Mouse (Mus musculus): ENCODE data around the gene Exosc3. TPM values are rescaled to one million over a fixed set of nuclear protein-coding genes. Genes with fewer than 3 reads are reported as not detected.

The Exosc3 gene
- polyA plus RNA-seq, 1 experiment from 2014 or later = 83.4 TPM

DNA sequence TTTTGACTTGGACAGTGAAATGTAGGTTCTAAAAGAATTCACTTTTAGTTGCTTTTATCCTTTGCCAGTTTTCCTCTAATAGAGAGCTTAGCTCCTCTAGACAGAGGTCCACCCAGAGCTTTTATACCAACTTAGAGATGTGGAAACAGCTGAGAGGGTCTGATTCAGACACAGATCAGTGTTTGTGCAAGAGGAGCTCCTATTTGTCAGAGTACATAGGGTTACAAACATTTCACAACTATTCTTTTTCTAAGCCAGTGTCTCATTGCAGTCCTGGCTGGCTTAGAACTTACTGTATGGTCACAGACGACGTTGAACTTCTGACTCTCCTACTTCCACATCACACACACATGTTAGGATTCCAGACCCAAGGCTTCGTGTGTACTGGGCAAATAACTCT, 14.1 kb upstream of the Exosc3 start:
- Histone ChIP-seq H3K4me2 (ENCODE audit: low read depth) (no peak overlapping the region), H3K27me3 (ENCODE audit: control insufficient read depth, insufficient read depth, low read length) (no peaks in the 10 kb centered on the region), H3K27ac (ENCODE audit: low read depth, low read length) (no peak overlapping the region), H3K9ac (ENCODE audit: low read length) (no peak overlapping the region), H3K4me1 (ENCODE audit: control insufficient read depth, insufficient read depth, low read length) (no peaks in the 10 kb centered on the region), H3K36me3 (ENCODE audit: control insufficient read depth, insufficient read depth, low read length) (peaks cover 2% of the 10 kb centered on the region; the same call in 1 of the 2 replicates), H3K9me3 (ENCODE audit: control insufficient read depth, low read length) (no peaks in the 10 kb centered on the region), H3K4me3 (ENCODE audit: low read depth, low read length) (no peak overlapping the region)
- WGBS = 93% methylated on average over 3 of the region's 3 CpGs
- ATAC-seq (ENCODE audit: insufficient read depth, low FRiP score, low TSS enrichment) (no peak), DNase-seq (ENCODE audit: low spot score) (no peak)

DNA sequence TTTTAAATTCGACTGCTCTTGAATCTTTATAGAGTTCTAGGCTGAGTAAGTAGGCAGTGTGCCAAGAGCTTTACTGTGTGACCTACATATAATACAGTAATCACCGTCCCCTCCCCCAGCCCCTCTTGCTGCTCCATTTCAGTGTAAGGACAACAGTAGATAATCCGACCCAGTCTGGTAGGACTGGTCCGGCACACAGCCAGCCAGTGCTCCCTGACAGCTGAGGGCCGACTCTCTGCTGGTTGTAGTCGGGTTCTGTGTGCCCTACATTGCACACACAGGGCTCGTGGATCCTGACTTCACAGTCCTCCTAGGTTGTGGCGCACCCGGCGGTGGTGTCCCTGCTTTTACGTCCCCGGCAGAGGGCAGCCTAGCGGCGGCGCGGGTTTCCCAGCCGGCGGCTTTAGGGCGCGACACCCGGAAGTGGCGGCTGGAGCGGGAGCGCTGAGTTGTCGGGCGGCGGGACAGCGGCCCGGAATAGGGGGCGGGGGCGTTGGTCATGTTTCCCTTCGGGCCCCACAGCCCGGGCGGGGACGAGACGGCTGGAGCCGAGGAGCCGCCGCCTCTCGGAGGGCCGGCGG, 773 bp downstream of the Exosc3 start, which contains the start of gene Dcaf10:
Gene Dcaf10, plus strand, starts transcription at position 433 of the 581 bp plus-strand sequence.
- peak; percentile 94 for DNase-seq (ENCODE audit: low spot score)
- Histone ChIP-seq H3K27ac (ENCODE audit: low read depth, low read length) (peak within 1 kb of the TSS; percentile 88), H3K36me3 (ENCODE audit: control insufficient read depth, insufficient read depth, low read length) (no peaks in the 10 kb centered on the region), H3K4me2 (ENCODE audit: low read depth) (peak within 1 kb of the TSS; percentile 90), H3K4me3 (ENCODE audit: low read depth, low read length) (peak within 1 kb of the TSS; percentile 96), H3K9me3 (ENCODE audit: control insufficient read depth, low read length) (no peaks in the 10 kb centered on the region), H3K9ac (ENCODE audit: low read length) (peak within 1 kb of the TSS; percentile 92), H3K4me1 (ENCODE audit: control insufficient read depth, insufficient read depth, low read length) (peaks cover 14% of the 10 kb centered on the region; the same call in 1 of the 2 replicates), H3K27me3 (ENCODE audit: control insufficient read depth, insufficient read depth, low read length) (no peaks in the 10 kb centered on the region)
- WGBS = under 1% methylated on average over 42 of the region's 42 CpGs
- peak; percentile 92 for ATAC-seq (ENCODE audit: insufficient read depth, low FRiP score, low TSS enrichment)

DNA sequence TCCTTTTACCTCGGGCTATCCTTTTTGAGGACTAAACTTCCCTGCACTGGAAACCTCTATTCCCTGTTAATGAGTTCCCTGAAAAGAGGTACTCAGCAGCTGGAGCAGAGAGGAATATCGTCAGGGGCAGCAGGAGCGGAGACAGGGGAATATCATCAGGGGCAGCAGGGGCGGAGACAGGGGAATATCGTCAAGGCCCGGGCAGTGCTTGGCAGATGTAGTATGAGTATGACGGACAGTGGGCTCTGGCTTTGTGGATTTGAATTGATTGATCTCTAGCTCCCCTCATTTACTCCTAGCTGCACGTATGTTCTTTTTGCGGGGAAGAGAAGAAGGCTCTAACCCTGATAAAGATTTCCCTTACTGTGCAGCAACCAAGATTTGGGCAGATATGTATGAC, 1.3 kb downstream of the Exosc3 start:
- peaks cover 14% of the 10 kb centered on the region; the same call in 1 of the 2 replicates for H3K4me1 ChIP-seq (ENCODE audit: control insufficient read depth, insufficient read depth, low read length)
- no peaks in the 10 kb centered on the region for H3K36me3 ChIP-seq (ENCODE audit: control insufficient read depth, insufficient read depth, low read length)
- H3K27ac ChIP-seq (ENCODE audit: low read depth, low read length) = peak overlapping the region; percentile 88; the same call in 1 of the 2 replicates
- H3K9me3 ChIP-seq (ENCODE audit: control insufficient read depth, low read length) = no peaks in the 10 kb centered on the region
- H3K27me3 ChIP-seq (ENCODE audit: control insufficient read depth, insufficient read depth, low read length) = no peaks in the 10 kb centered on the region
- no peak for DNase-seq (ENCODE audit: low spot score)
- WGBS = 62% methylated on average over 9 of the region's 9 CpGs
- H3K4me3 ChIP-seq (ENCODE audit: low read depth, low read length) = no peak overlapping the region
- peak overlapping the region; percentile 90 for H3K4me2 ChIP-seq (ENCODE audit: low read depth)
- H3K9ac ChIP-seq (ENCODE audit: low read length) = peak overlapping the region; percentile 92
- ATAC-seq (ENCODE audit: insufficient read depth, low FRiP score, low TSS enrichment) = no peak

DNA sequence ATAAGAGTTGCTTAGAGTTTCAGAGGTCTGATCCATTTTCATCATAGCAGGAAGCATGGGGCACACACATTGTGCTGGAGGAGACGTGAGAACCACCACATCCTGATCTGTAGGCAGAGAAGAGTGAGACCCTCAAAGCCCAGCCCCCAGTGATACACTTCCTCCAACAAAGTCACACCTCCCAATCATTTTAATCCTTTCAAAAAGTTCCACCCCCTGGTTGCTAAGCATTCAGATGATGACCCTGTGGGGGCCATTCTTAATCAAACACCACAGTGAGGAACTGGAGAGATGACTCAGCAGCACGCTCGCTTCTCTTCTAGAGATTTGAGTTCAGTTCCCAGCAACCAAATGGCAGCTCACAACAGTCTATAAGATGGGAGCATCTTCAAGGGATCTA, 10.1 kb downstream of the Exosc3 start:
- no peaks in the 10 kb centered on the region for H3K36me3 ChIP-seq (ENCODE audit: control insufficient read depth, insufficient read depth, low read length)
- no peak for DNase-seq (ENCODE audit: low spot score)
- H3K27ac ChIP-seq (ENCODE audit: low read depth, low read length) = no peak overlapping the region
- no peak overlapping the region for H3K4me3 ChIP-seq (ENCODE audit: low read depth, low read length)
- no peaks in the 10 kb centered on the region for H3K9me3 ChIP-seq (ENCODE audit: control insufficient read depth, low read length)
- H3K27me3 ChIP-seq (ENCODE audit: control insufficient read depth, insufficient read depth, low read length) = no peaks in the 10 kb centered on the region
- ATAC-seq (ENCODE audit: insufficient read depth, low FRiP score, low TSS enrichment) = no peak
- no peak overlapping the region for H3K9ac ChIP-seq (ENCODE audit: low read length)
- no peak overlapping the region for H3K4me2 ChIP-seq (ENCODE audit: low read depth)
- WGBS = 78% methylated on average over 3 of the region's 3 CpGs
- H3K4me1 ChIP-seq (ENCODE audit: control insufficient read depth, insufficient read depth, low read length) = no peaks in the 10 kb centered on the region

DNA sequence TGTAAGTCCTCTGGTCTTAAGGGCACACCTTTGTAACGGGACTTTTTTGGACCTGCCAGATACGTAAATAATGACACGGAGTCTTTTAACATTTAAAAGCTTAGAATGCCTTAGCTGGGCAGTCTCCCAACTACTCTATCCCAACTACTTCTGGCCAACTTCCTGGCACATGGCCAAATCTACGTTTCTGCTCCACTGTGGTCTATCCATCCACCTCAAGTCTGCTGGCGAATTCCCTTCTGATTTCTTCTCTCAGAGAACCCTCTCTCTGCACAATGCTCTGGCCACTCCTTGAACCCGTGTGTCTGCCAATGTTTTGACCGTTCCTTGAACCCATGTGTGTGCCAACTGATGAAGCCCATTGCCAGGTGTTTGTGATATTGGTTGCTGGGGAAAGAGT, 11.4 kb downstream of the Exosc3 start:
- H3K9me3 ChIP-seq (ENCODE audit: control insufficient read depth, low read length) = no peaks in the 10 kb centered on the region
- H3K27me3 ChIP-seq (ENCODE audit: control insufficient read depth, insufficient read depth, low read length) = no peaks in the 10 kb centered on the region
- H3K4me3 ChIP-seq (ENCODE audit: low read depth, low read length) = no peak overlapping the region
- DNase-seq (ENCODE audit: low spot score) = no peak
- H3K4me1 ChIP-seq (ENCODE audit: control insufficient read depth, insufficient read depth, low read length) = no peaks in the 10 kb centered on the region
- H3K4me2 ChIP-seq (ENCODE audit: low read depth) = no peak overlapping the region
- H3K36me3 ChIP-seq (ENCODE audit: control insufficient read depth, insufficient read depth, low read length) = no peaks in the 10 kb centered on the region
- WGBS = 84% methylated on average over 7 of the region's 7 CpGs
- no peak for ATAC-seq (ENCODE audit: insufficient read depth, low FRiP score, low TSS enrichment)
- no peak overlapping the region for H3K9ac ChIP-seq (ENCODE audit: low read length)
- H3K27ac ChIP-seq (ENCODE audit: low read depth, low read length) = no peak overlapping the region

DNA sequence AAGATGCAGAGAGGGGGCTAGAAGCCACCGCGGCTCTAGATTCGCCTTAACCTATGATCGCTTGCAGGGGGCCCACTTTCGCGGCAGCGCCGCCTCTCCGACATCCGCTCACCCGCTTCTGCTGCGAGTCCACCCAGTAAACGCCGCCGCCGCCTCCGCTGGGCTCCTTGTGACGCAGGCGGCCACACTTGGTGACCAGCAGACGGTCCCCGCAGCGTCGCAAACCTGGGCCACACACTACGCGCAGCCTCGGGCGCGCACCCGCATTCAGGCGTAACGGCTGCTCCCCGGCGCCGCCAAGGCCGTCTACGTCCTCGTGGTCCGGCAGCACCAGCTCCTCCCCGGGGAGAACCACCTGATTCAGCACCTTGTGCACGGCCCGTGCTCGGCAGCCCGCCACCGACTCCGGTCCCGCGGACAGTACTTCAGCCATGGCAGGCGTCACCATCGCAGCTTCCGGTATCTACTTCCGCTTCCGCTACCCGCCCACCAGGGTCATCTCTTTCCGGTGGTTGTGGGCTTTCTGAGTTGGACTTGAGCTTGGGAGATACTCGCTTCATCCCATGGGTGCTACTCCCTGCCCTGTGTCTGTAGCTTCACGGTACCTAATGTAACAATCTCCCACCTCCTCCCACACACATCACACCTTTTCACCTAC, 22.2 kb downstream of the Exosc3 start:
- H3K27me3 ChIP-seq (ENCODE audit: control insufficient read depth, insufficient read depth, low read length) = no peaks in the 10 kb centered on the region
- peak overlapping the region; percentile 81 for H3K27ac ChIP-seq (ENCODE audit: low read depth, low read length)
- peak overlapping the region; percentile 90 for H3K9ac ChIP-seq (ENCODE audit: low read length)
- no peaks in the 10 kb centered on the region for H3K4me1 ChIP-seq (ENCODE audit: control insufficient read depth, insufficient read depth, low read length)
- ATAC-seq (ENCODE audit: insufficient read depth, low FRiP score, low TSS enrichment) = peak; percentile 74
- peak; percentile 85 for DNase-seq (ENCODE audit: low spot score)
- no peaks in the 10 kb centered on the region for H3K36me3 ChIP-seq (ENCODE audit: control insufficient read depth, insufficient read depth, low read length)
- WGBS = under 1% methylated on average over 56 of the region's 56 CpGs
- H3K4me2 ChIP-seq (ENCODE audit: low read depth) = peak overlapping the region; percentile 81
- peak overlapping the region; percentile 97 for H3K4me3 ChIP-seq (ENCODE audit: low read depth, low read length)
- H3K9me3 ChIP-seq (ENCODE audit: control insufficient read depth, low read length) = no peaks in the 10 kb centered on the region

- ATAC-seq (ENCODE audit: insufficient read depth, low FRiP score, low TSS enrichment) (no peak), DNase-seq (ENCODE audit: low spot score) (no peak)
- H3K4me1 ChIP-seq (ENCODE audit: control insufficient read depth, insufficient read depth, low read length) = no peaks in the 10 kb centered on the region
- H3K27ac ChIP-seq (ENCODE audit: low read depth, low read length) = no peak overlapping the region
- H3K9ac ChIP-seq (ENCODE audit: low read length) = no peak overlapping the region
- H3K4me2 ChIP-seq (ENCODE audit: low read depth) = no peak overlapping the region
- H3K4me3 ChIP-seq (ENCODE audit: low read depth, low read length) = no peak overlapping the region
- 94% methylated on average over 2 of the region's 2 CpGs for WGBS
- no peaks in the 10 kb centered on the region for H3K27me3 ChIP-seq (ENCODE audit: control insufficient read depth, insufficient read depth, low read length)
- H3K9me3 ChIP-seq (ENCODE audit: control insufficient read depth, low read length) = no peaks in the 10 kb centered on the region
- no peaks in the 10 kb centered on the region for H3K36me3 ChIP-seq (ENCODE audit: control insufficient read depth, insufficient read depth, low read length)
These were observed 31.5 kb downstream of the Exosc3 start for GRCm38 (mm10) chr4:45311056-45311455.

- DNase-seq (ENCODE audit: low spot score) (no peak), ATAC-seq (ENCODE audit: insufficient read depth, low FRiP score, low TSS enrichment) (no peak)
- H3K4me3 ChIP-seq (ENCODE audit: low read depth, low read length) = no peak overlapping the region
- WGBS = 89% methylated on average over 6 of the region's 6 CpGs
- no peaks in the 10 kb centered on the region for H3K4me1 ChIP-seq (ENCODE audit: control insufficient read depth, insufficient read depth, low read length)
- H3K36me3 ChIP-seq (ENCODE audit: control insufficient read depth, insufficient read depth, low read length) = 0 out of 2 replicates have a peak, but pooled peaks cover 4% of the 10 kb centered on the region
- no peak overlapping the region for H3K27ac ChIP-seq (ENCODE audit: low read depth, low read length)
- no peak overlapping the region for H3K4me2 ChIP-seq (ENCODE audit: low read depth)
- no peaks in the 10 kb centered on the region for H3K27me3 ChIP-seq (ENCODE audit: control insufficient read depth, insufficient read depth, low read length)
- H3K9ac ChIP-seq (ENCODE audit: low read length) = no peak overlapping the region
- H3K9me3 ChIP-seq (ENCODE audit: control insufficient read depth, low read length) = no peaks in the 10 kb centered on the region
These were observed 33.9 kb downstream of the Exosc3 start for GRCm38 (mm10) chr4:45308606-45309005.

- no peak overlapping the region for H3K4me2 ChIP-seq (ENCODE audit: low read depth)
- ATAC-seq (ENCODE audit: insufficient read depth, low FRiP score, low TSS enrichment) (no peak), DNase-seq (ENCODE audit: low spot score) (peak; percentile 18)
- no peaks in the 10 kb centered on the region for H3K27me3 ChIP-seq (ENCODE audit: control insufficient read depth, insufficient read depth, low read length)
- WGBS = 39% methylated on average over 11 of the region's 11 CpGs
- no peaks in the 10 kb centered on the region for H3K9me3 ChIP-seq (ENCODE audit: control insufficient read depth, low read length)
- 0 out of 2 replicates have a peak, but pooled peaks cover 4% of the 10 kb centered on the region for H3K36me3 ChIP-seq (ENCODE audit: control insufficient read depth, insufficient read depth, low read length)
- no peaks in the 10 kb centered on the region for H3K4me1 ChIP-seq (ENCODE audit: control insufficient read depth, insufficient read depth, low read length)
- H3K9ac ChIP-seq (ENCODE audit: low read length) = no peak overlapping the region
- H3K27ac ChIP-seq (ENCODE audit: low read depth, low read length) = no peak overlapping the region
- no peak overlapping the region for H3K4me3 ChIP-seq (ENCODE audit: low read depth, low read length)
These were observed 34.5 kb downstream of the Exosc3 start for GRCm38 (mm10) chr4:45308046-45308445.

Data from neural tube, embryonic 11.5 days (tissue).